Mouse (Mus musculus) embryo, embryonic 10 days (tissue): ENCODE results near the gene Crybg2.

Experiments used
- DNase-seq: peaks from one replicate; pipeline ENCODE4 v3.0.0-alpha.2; 2015; ENCODE audit warnings: low spot score

Crybg2 gene

GRCm38 (mm10) chr4:134120916-134121315 lies 60.3 kb downstream of the Crybg2 start:
- no peak for DNase-seq

DNA sequence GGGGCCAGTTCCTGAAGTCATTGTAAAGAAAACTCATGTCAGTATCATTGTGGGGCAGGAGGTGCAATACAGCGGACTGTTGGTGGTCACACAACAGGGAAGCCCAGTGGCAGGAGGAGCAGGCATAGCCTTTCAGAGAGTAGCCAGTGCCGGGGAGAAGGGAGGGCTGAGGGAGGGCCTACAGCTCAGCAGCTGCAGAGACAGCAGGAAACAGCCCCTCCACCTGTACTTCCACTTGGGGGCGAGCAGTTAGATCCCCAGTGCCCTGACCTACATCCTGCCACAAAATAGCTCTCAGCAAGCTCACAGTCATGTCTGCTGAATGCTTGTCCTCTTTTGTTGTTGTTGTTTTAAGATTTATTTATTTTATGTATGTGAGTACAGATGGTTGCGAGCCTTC lies 61.0 kb downstream of the Crybg2 start:
- no peak for DNase-seq

- no peak for DNase-seq
Observed at GRCm38 (mm10) chr4:134122281-134122680, 61.7 kb downstream of the Crybg2 start.

- no peak for DNase-seq
Observed at GRCm38 (mm10) chr4:134123147-134123546, 62.5 kb downstream of the Crybg2 start.

DNA sequence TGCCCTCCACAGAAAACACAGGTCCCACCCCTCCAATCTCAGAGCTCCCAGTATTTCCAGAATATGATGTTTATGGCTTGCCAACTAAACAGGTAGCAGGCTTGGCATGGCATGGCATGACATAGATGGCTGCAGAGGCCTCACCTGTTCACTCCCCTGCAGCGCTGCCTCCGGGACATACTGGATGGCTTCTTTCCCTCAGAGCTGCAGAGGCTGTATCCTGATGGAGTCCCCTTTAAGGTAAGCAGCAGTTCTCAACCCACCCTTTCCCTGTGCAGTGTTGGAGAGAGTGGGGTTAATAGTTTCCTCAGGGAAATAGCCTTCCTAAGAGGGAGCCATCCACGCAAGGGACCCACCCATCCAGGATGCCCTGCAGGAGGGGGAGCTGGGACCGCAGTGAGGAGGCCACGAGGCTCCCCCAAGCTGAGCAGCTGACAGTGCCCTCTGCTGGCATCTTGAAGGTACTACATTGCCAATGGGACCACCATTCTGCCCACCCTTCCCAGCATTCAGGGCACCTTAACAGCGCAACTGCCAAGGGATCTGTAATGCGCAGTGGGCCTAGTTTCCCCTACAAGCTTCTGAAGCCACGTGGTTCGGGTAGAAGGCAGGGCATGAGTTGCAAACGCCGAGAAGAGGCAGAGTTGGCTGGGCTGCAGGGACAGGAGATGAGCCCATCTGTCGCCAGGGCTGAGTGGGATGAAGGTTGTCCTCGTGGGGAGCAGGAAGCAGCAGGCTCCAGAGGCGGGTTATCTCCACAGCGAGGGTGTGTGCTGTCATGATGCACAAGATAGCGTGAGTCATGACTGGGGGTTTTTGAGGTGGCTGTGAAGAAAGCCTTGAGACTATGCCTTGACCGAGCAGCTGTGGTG lies 63.3 kb downstream of the Crybg2 start:
- DNase-seq: peak; percentile 82

GRCm38 (mm10) chr4:134125383-134126060 lies 64.9 kb downstream of the Crybg2 start:
- no peak for DNase-seq

- DNase-seq: no peak
Observed at GRCm38 (mm10) chr4:134126300-134127120, 65.9 kb downstream of the Crybg2 start.

- DNase-seq: no peak
Observed at GRCm38 (mm10) chr4:134127121-134127455, 66.5 kb downstream of the Crybg2 start.

DNA sequence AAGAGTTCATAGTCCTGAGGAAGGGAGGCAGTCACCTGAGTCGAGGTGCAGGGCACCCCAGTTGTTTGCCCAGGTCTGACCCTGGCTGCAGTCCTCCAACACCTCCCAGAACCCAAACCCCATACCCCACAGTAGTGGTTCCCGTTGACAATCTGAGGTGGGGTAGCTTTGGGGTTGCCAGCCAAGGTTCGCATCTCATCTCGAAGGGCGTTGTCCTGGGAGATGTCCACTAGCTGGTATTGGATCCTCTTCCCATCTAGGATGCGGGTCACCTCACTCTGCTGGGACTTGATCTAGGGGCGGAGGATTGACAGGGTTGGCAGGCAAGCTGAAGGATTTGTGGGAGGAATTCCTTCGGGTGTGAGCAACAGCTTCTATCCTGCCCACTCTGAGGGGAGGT lies 67.2 kb downstream of the Crybg2 start:
- DNase-seq: no peak

GRCm38 (mm10) chr4:134128221-134128982 lies 67.8 kb downstream of the Crybg2 start, which contains the start of gene Sh3bgrl3:
Gene Sh3bgrl3, minus strand, starts transcription at chr4:134128789.
- DNase-seq: peak; percentile 93

DNA sequence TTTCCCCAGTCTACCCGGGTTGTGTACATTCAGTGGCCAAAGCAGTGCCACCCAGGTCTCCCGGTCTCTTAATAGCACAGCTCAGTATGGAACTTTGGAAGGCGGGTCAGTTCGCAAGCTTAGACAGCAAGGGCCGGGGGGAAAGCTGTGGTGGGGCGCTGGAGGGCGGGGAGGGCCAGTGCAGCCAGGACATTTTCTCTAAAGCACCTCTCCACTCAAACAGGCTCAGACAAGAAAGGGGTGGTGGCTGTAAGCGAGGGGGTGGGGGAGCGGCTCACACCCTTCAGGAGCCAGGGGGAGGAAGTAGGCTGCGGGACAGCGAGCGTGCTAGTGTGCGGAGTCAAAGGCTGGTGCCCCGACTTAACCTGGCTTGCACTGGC lies 68.4 kb downstream of the Crybg2 start:
- no peak for DNase-seq

- no peak for DNase-seq
Observed at GRCm38 (mm10) chr4:134129482-134129881, 68.9 kb downstream of the Crybg2 start.

DNA sequence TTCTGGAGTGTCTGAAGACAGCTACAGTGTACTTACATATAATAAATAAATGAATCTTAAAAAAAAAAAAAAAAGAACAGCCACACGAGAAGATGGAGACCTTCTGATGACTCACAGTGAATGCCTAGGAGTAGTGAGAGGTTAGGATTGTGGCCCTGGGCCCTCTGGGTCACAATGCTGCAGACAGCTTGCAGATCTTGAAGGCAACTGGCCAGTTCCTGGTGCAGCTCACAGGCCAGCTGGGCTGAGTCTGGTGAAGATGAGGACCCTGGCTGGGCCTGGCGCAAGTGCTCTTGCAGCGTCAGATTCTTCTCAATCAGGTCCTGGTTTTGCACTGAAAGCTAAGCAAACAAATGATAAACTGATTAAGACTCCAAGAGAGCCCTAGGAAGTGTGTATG lies 71.5 kb downstream of the Crybg2 start:
- DNase-seq: no peak

DNA sequence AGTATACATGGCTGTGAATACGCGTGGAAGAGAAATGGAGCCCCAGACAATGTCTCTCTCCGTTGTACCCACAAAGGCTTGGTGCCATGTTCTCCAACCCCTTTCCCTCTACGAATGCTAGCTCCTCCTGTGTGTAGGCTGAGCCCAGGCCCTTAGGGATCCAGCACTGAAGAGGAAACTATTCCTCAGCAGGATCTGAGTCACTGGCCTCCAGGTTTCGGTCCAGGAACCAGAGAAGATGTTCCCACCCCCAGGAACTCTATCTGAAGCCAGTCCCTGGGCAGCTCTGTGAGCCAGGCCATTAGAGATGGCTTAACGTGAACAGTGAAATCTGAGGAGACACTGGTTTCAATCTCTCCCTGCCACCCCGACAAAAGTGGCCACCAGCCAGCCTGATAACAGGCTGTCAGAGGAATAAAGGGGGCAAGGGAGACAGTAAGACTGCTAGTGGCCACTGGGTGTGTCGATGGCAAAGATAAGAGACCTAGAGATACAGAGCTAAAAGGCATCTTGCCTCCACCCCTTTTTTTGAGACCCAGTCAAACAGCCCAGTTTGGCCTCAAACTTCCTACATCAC lies 72.0 kb downstream of the Crybg2 start:
- no peak for DNase-seq

DNA sequence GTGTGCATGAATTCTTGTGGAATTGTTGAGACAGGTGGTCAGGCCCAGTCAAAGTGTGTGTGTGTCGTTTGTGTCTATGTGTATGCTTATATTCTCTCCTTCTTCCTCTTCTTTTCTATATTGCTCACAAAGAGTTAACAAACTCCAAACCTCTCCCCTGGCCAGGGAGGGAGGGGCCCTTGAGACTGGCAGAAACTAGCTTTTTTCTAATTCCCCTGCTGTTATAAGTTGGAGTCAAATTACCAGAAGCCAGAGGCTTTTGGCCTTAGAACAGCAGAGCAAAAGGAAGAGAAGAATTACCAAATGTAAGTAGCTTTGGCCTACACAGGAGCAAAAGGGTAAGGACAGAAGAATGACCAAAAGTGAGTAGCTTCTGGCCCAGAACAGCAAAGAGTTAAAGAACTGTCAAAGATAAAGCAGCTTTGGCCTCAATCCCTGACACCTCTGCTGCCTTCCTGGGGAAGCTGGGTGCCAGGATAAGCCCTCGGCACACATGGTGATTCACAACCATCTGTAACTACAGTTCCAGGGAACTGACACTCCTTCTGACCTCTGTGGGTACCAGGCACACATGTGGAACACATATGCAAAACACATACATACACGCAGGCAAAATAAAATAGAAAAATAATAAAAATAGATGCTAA lies 75.8 kb downstream of the Crybg2 start:
- no peak for DNase-seq

DNA sequence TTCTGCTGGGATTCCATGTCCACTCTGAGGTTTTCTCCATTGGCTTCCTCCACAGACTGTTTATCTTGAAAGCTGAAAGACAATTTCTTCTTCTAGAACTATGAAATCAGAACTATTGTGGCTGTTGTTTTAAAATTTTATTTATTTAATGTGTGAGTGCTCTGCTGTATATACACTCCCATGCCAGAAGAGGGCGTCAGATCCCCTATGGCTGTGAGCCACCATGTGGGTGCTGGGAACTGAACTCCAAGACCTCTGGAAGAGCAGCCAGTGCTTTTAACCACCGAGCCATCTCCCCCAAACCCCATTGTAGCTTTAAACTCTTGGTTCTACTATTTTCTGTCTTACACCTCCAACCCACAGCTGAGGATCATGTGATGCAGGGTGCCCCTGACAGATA lies 78.2 kb downstream of the Crybg2 start:
- no peak for DNase-seq
